Mouse (Mus musculus) neural tube, embryonic 15.5 days (tissue): ENCODE results near the gene Pcsk5. TPM values are rescaled to one million over a fixed set of nuclear protein-coding genes. Genes with fewer than 3 reads are reported as not detected.

Experiments
- ATAC-seq: fragments of 200-750 bp; cut with Nextera tagmentation; 2 replicates; pipeline ENCODE4 v1.8.0; 2017; ENCODE audit warnings: mild to moderate bottlenecking, moderate TSS enrichment, moderate library complexity; ENCODE audit not compliant: low FRiP score
- H3K27ac ChIP-seq: fragments of 300-500 bp; sonication (generic); replicated peaks from 2 replicates; pipeline ENCODE4 v1.5.1; 2015; ENCODE audit warnings: mild to moderate bottlenecking, inconsistent platforms
- H3K27me3 ChIP-seq: fragments of 300-500 bp; sonication (generic); replicated peaks from 2 replicates; pipeline ENCODE4 v1.6.1; 2015; ENCODE audit warnings: inconsistent platforms
- H3K36me3 ChIP-seq: fragments of 300-500 bp; sonication (generic); 2 replicates; pipeline ENCODE4 v1.6.1; 2015; ENCODE audit warnings: inconsistent platforms
- H3K4me1 ChIP-seq: fragments of 300-500 bp; sonication (generic); 2 replicates; pipeline ENCODE4 v1.6.1; 2015; ENCODE audit warnings: inconsistent platforms
- H3K4me2 ChIP-seq: fragments of 300-500 bp; sonication (generic); 2 replicates; pipeline ENCODE4 v1.6.1; 2015; ENCODE audit warnings: inconsistent platforms, mild to moderate bottlenecking, moderate library complexity
- H3K4me3 ChIP-seq: fragments of 300-500 bp; sonication (generic); replicated peaks from 2 replicates; pipeline ENCODE4 v1.5.1; 2015; ENCODE audit warnings: mild to moderate bottlenecking, inconsistent platforms
- H3K9ac ChIP-seq: fragments of 300-500 bp; sonication (generic); replicated peaks from 2 replicates; pipeline ENCODE4 v1.6.1; 2015; ENCODE audit warnings: mild to moderate bottlenecking, inconsistent platforms
- H3K9me3 ChIP-seq: fragments of 300-500 bp; sonication (generic); replicated peaks from 2 replicates; pipeline ENCODE4 v1.6.1; 2016; ENCODE audit warnings: inconsistent platforms
- whole genome bisulfite sequencing: fragments of 180-500 bp; shearing (Covaris S2); methylation state at CpG from one replicate; pipeline ENCODE4 v1.1.7; 2015; ENCODE audit warnings: mixed read lengths; 5-methylcytosine and 5-hydroxymethylcytosine counted together
- polyA plus RNA-seq: library from polyadenylated mRNA; unstranded; fragments of >200 nt; fragmentation: Nextera tagmentation; extraction: Ambion mirVana; gene quantifications from 2 replicates; pipeline ENCODE4 v1.2.1, GENCODE M21; 2015

Gene Pcsk5
- polyA plus RNA-seq, 1 experiment from 2014 or later = 11.4 TPM

GRCm38 (mm10) chr19:17799419-17800185, 37.8 kb downstream of the Pcsk5 start:
- H3K36me3 ChIP-seq = no peaks in the 10 kb centered on the region
- WGBS = 89% methylated on average over 4 of the region's 4 CpGs

GRCm38 (mm10) chr19:17793457-17793856, 44.0 kb downstream of the Pcsk5 start:
- H3K4me3 ChIP-seq = no peak overlapping the region
- no peaks in the 10 kb centered on the region for H3K9me3 ChIP-seq
- H3K27ac ChIP-seq = no peak overlapping the region
- no peak for ATAC-seq
- H3K9ac ChIP-seq = no peak overlapping the region
- 89% methylated on average over 4 of the region's 4 CpGs for WGBS
- H3K4me1 ChIP-seq = no peaks in the 10 kb centered on the region
- H3K36me3 ChIP-seq = no peaks in the 10 kb centered on the region
- H3K27me3 ChIP-seq = no peaks in the 10 kb centered on the region
- H3K4me2 ChIP-seq = no peak overlapping the region

More at GRCm38 (mm10) chr19:17799419-17800185, 37.8 kb downstream of the Pcsk5 start:
- no peak overlapping the region for H3K4me3 ChIP-seq
- H3K4me1 ChIP-seq = no peaks in the 10 kb centered on the region
- no peaks in the 10 kb centered on the region for H3K9me3 ChIP-seq
- H3K27ac ChIP-seq = no peak overlapping the region
- no peak overlapping the region for H3K4me2 ChIP-seq
- H3K9ac ChIP-seq = no peak overlapping the region
- no peaks in the 10 kb centered on the region for H3K27me3 ChIP-seq
- ATAC-seq = no peak

- Histone ChIP-seq H3K4me2 (no peak overlapping the region), H3K4me1 (no peaks in the 10 kb centered on the region), H3K36me3 (no peaks in the 10 kb centered on the region), H3K9me3 (no peaks in the 10 kb centered on the region), H3K27ac (no peak overlapping the region), H3K9ac (no peak overlapping the region), H3K4me3 (no peak overlapping the region), H3K27me3 (no peaks in the 10 kb centered on the region)
- no peak for ATAC-seq
- 93% methylated on average over 5 of the region's 5 CpGs for WGBS
Observed at GRCm38 (mm10) chr19:17791485-17792052, 45.9 kb downstream of the Pcsk5 start.

- Histone ChIP-seq H3K27me3 (no peaks in the 10 kb centered on the region), H3K4me3 (no peak overlapping the region), H3K4me1 (no peaks in the 10 kb centered on the region), H3K27ac (no peak overlapping the region), H3K9me3 (no peaks in the 10 kb centered on the region), H3K36me3 (no peaks in the 10 kb centered on the region), H3K4me2 (no peak overlapping the region), H3K9ac (no peak overlapping the region)
- 93% methylated on average over 10 of the region's 10 CpGs for WGBS
- no peak for ATAC-seq
Observed at GRCm38 (mm10) chr19:17788617-17789317, 48.7 kb downstream of the Pcsk5 start.

GRCm38 (mm10) chr19:17786744-17787143, 50.7 kb downstream of the Pcsk5 start:
- H3K27me3 ChIP-seq = no peaks in the 10 kb centered on the region
- ATAC-seq = no peak
- no peak overlapping the region for H3K4me2 ChIP-seq
- WGBS = 86% methylated on average over 3 of the region's 3 CpGs
- no peak overlapping the region for H3K9ac ChIP-seq
- H3K4me3 ChIP-seq = no peak overlapping the region
- no peak overlapping the region for H3K27ac ChIP-seq
- H3K36me3 ChIP-seq = no peaks in the 10 kb centered on the region
- H3K4me1 ChIP-seq = no peaks in the 10 kb centered on the region
- no peaks in the 10 kb centered on the region for H3K9me3 ChIP-seq

- Histone ChIP-seq H3K4me3 (no peak overlapping the region), H3K9me3 (no peaks in the 10 kb centered on the region)
- ATAC-seq = no peak
Observed at GRCm38 (mm10) chr19:17784401-17785192, 52.8 kb downstream of the Pcsk5 start.

GRCm38 (mm10) chr19:17783231-17783630, 54.2 kb downstream of the Pcsk5 start:
- no peaks in the 10 kb centered on the region for H3K4me1 ChIP-seq
- H3K27me3 ChIP-seq = no peaks in the 10 kb centered on the region
- no peak overlapping the region for H3K4me2 ChIP-seq
- ATAC-seq = no peak
- no peak overlapping the region for H3K9ac ChIP-seq
- WGBS = 72% methylated on average over 2 of the region's 2 CpGs
- no peak overlapping the region for H3K27ac ChIP-seq
- H3K9me3 ChIP-seq = no peaks in the 10 kb centered on the region
- no peaks in the 10 kb centered on the region for H3K36me3 ChIP-seq
- no peak overlapping the region for H3K4me3 ChIP-seq

More at GRCm38 (mm10) chr19:17784401-17785192, 52.8 kb downstream of the Pcsk5 start:
- Histone ChIP-seq H3K27ac (no peak overlapping the region), H3K4me1 (no peaks in the 10 kb centered on the region), H3K4me2 (no peak overlapping the region), H3K9ac (no peak overlapping the region), H3K27me3 (no peaks in the 10 kb centered on the region), H3K36me3 (no peaks in the 10 kb centered on the region)
- WGBS = 94% methylated on average over 2 of the region's 2 CpGs

- Histone ChIP-seq H3K4me2 (no peak overlapping the region), H3K4me1 (no peaks in the 10 kb centered on the region), H3K9me3 (no peaks in the 10 kb centered on the region), H3K9ac (no peak overlapping the region), H3K4me3 (no peak overlapping the region), H3K27me3 (no peaks in the 10 kb centered on the region), H3K27ac (no peak overlapping the region), H3K36me3 (no peaks in the 10 kb centered on the region)
- no peak for ATAC-seq
- 83% methylated on average over 4 of the region's 4 CpGs for WGBS
Observed at GRCm38 (mm10) chr19:17781323-17781722, 56.1 kb downstream of the Pcsk5 start.

- no peaks in the 10 kb centered on the region for H3K36me3 ChIP-seq
- no peak overlapping the region for H3K9ac ChIP-seq
- WGBS = 77% methylated on average over 2 of the region's 2 CpGs
- no peaks in the 10 kb centered on the region for H3K27me3 ChIP-seq
- H3K4me2 ChIP-seq = no peak overlapping the region
- no peaks in the 10 kb centered on the region for H3K9me3 ChIP-seq
- ATAC-seq = no peak
- H3K27ac ChIP-seq = no peak overlapping the region
- H3K4me1 ChIP-seq = no peaks in the 10 kb centered on the region
- no peak overlapping the region for H3K4me3 ChIP-seq
Observed at GRCm38 (mm10) chr19:17775943-17776342, 61.5 kb downstream of the Pcsk5 start.

- Histone ChIP-seq H3K9ac (no peak overlapping the region), H3K4me2 (no peak overlapping the region), H3K27me3 (no peaks in the 10 kb centered on the region), H3K27ac (no peak overlapping the region), H3K4me1 (no peaks in the 10 kb centered on the region), H3K9me3 (no peaks in the 10 kb centered on the region), H3K4me3 (no peak overlapping the region), H3K36me3 (no peaks in the 10 kb centered on the region)
- ATAC-seq = no peak
- 83% methylated on average over 2 of the region's 2 CpGs for WGBS
Observed at GRCm38 (mm10) chr19:17775097-17775496, 62.3 kb downstream of the Pcsk5 start.

GRCm38 (mm10) chr19:17774061-17774460, 63.4 kb downstream of the Pcsk5 start:
- H3K36me3 ChIP-seq = no peaks in the 10 kb centered on the region
- 65% methylated on average over 1 of the region's 1 CpGs for WGBS

More at GRCm38 (mm10) chr19:17774061-17774460, 63.4 kb downstream of the Pcsk5 start:
- no peaks in the 10 kb centered on the region for H3K27me3 ChIP-seq
- H3K4me1 ChIP-seq = no peaks in the 10 kb centered on the region
- no peak overlapping the region for H3K4me2 ChIP-seq
- no peak overlapping the region for H3K27ac ChIP-seq
- no peak for ATAC-seq
- H3K9me3 ChIP-seq = no peaks in the 10 kb centered on the region
- H3K4me3 ChIP-seq = no peak overlapping the region
- H3K9ac ChIP-seq = no peak overlapping the region
